24 mouse cellular contexts compared by ENCODE assay signal in the genomic region with DNA sequence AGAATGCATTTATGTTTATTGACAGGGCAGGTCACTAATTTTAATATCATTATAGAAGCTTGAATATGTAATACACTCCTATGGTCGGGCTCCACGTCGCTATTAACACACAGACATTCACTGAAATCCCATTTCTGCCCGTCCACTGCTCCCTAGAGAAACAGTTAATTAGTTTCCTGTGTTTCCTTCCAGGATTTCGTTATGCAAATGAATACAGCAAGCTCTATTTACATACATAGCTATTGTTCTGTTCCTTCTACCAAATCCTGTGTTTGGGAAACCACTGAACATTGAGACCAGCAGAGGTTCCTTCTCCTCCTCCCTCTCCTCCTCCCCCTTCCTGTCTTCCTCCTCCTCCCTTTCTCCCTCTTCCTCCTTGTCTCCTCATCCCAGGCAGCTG. TPM values are rescaled to one million over a fixed set of nuclear protein-coding genes. Genes with fewer than 3 reads are reported as not detected.
"Had no signal": no experiment of that assay in that cellular context is flagged by ENCODE, and none has a peak within 500 bp of the region (broad histone marks: within the 10 kb centered on the region; RNA-seq: fewer than 3 reads in every experiment).

No protein-coding gene starts in this region.

- ATAC-seq: liver, postnatal 0 days; lung, postnatal 0 days had no signal

- H3K9me3 ChIP-seq: limb, embryonic 15.5 days; midbrain, embryonic 12.5 days had no signal

- H3K27ac ChIP-seq: limb, embryonic 12.5 days; limb, embryonic 15.5 days; liver, embryonic 14.5 days; macrophage; midbrain, embryonic 12.5 days; stomach, postnatal 0 days had no signal

- H3K9ac ChIP-seq: limb, embryonic 12.5 days; limb, embryonic 15.5 days; liver, embryonic 14.5 days; liver, postnatal 0 days; lung, embryonic 14.5 days; midbrain, embryonic 12.5 days had no signal

- H3K4me3 ChIP-seq: limb, embryonic 12.5 days; limb, embryonic 15.5 days; midbrain, embryonic 12.5 days; myocyte had no signal

- DNase-seq: kidney, adult 11 months; kidney, adult 8-10 months; kidney, postnatal 14 days; kidney, postnatal 4 days; left cerebral cortex, postnatal 4 days; liver, postnatal 0 days; lung, embryonic 14.5 days; right cerebral cortex, postnatal 14 days; right cerebral cortex, postnatal 4 days; thymus, adult 2 months; thymus, postnatal 14 days; thymus, postnatal 4 days had no signal

- H3K27me3 ChIP-seq: limb, embryonic 12.5 days; midbrain, embryonic 12.5 days had no signal

- H3K36me3 ChIP-seq: limb, embryonic 12.5 days; limb, embryonic 15.5 days; midbrain, embryonic 12.5 days had no signal

- H3K4me1 ChIP-seq: midbrain, embryonic 12.5 days had no signal

- H3K4me2 ChIP-seq: limb, embryonic 12.5 days; limb, embryonic 15.5 days; liver, embryonic 11.5 days; lung, embryonic 14.5 days; midbrain, embryonic 12.5 days had no signal

RNA-seq across cellular contexts. Expression of a gene that starts 43.9 kb away (rescaled TPM):
- polyA plus RNA-seq: kidney, embryonic 16.5 days; limb, embryonic 12.5 days; liver, embryonic 11.5 days; liver, embryonic 14.5 days; liver, postnatal 0 days; lung, embryonic 14.5 days; lung, postnatal 0 days; macrophage; midbrain, embryonic 12.5 days; neural tube, embryonic 11.5 days; stomach, embryonic 14.5 days; stomach, postnatal 0 days had no signal
